Mouse (Mus musculus) megakaryocyte-erythroid progenitor cell, adult 5-6 weeks (primary cell): ENCODE measurements around the gene Nr1d1. TPM values are rescaled to one million over a fixed set of nuclear protein-coding genes. Genes with fewer than 3 reads are reported as not detected.

Source experiments
- ATAC-seq: replicated peaks from 2 replicates; pipeline ENCODE4 v1.8.0; 2016; ENCODE audit warnings: mild to moderate bottlenecking, inconsistent platforms; ENCODE audit not compliant: severe bottlenecking, poor library complexity, low FRiP score, low TSS enrichment
- total RNA-seq, 2 experiments: library from RNA; stranded (forward) in 1 of 2; stranded (reverse) in 1 of 2; fragments of 200-1000, 215-1000 nt in 1 of 2; fragments of >200 nt in 1 of 2; fragmentation: Nextera tagmentation in 1 of 2; gene quantifications; 2 replicates each; pipeline ENCODE4 v1.2.3; 2014 to 2017

Nr1d1 gene
- total RNA-seq, 2 experiments from 2014 or later, result 1.3 to 8.0 TPM

- ATAC-seq, result no peak
Observed at GRCm38 (mm10) chr11:98755726-98756380, 19.3 kb downstream of the Nr1d1 start.

- ATAC-seq, result peak; percentile 45
Observed at GRCm38 (mm10) chr11:98754621-98755181, 20.4 kb downstream of the Nr1d1 start.

GRCm38 (mm10) chr11:98754151-98754620 is 20.9 kb downstream of the Nr1d1 start:
- ATAC-seq, result no peak

GRCm38 (mm10) chr11:98753264-98753663 is 21.9 kb downstream of the Nr1d1 start:
- no peak for ATAC-seq

- ATAC-seq, result no peak
Observed at GRCm38 (mm10) chr11:98752562-98753140, 22.5 kb downstream of the Nr1d1 start.

GRCm38 (mm10) chr11:98751221-98751782 is 23.8 kb downstream of the Nr1d1 start:
- 0 out of 2 replicates have a peak, but pooled peaks have one; percentile 4 for ATAC-seq

GRCm38 (mm10) chr11:98750351-98751201 is 24.6 kb downstream of the Nr1d1 start:
- ATAC-seq, result peak; percentile 55

- no peak for ATAC-seq
Observed at GRCm38 (mm10) chr11:98749716-98750115, 25.4 kb downstream of the Nr1d1 start.

GRCm38 (mm10) chr11:98748506-98749416 is 26.4 kb downstream of the Nr1d1 start:
- ATAC-seq, result no peak

GRCm38 (mm10) chr11:98747804-98748505 is 27.2 kb downstream of the Nr1d1 start:
- no peak for ATAC-seq

- peak; percentile 40 for ATAC-seq
Observed at GRCm38 (mm10) chr11:98746855-98747693, 28.1 kb downstream of the Nr1d1 start.

GRCm38 (mm10) chr11:98745932-98746853 is 28.9 kb downstream of the Nr1d1 start:
- ATAC-seq, result no peak

- no peak for ATAC-seq
Observed at GRCm38 (mm10) chr11:98744456-98745019, 30.6 kb downstream of the Nr1d1 start.

GRCm38 (mm10) chr11:98743655-98744345 is 31.3 kb downstream of the Nr1d1 start:
- peak; percentile 20; the same call in 1 of the 2 replicates for ATAC-seq
